Mouse (Mus musculus): ENCODE measurements at regions not wholly inside any gene's neighbourhood (a gene's known extent, or its start where the extent isn't known, plus 50 kb on each side); places are given as distances from the start of the nearest gene placed in this dataset.

- DNase-seq (ENCODE audit: low spot score in 2 of 2), result peak in 1 of 2 experiments; percentile 2
These were observed 73.1 kb downstream of the Rps15a start for GRCm38 (mm10) chr7:118042914-118043313.

GRCm38 (mm10) chr7:118039862-118040261 lies 76.1 kb downstream of the Rps15a start:
- DNase-seq (ENCODE audit: low spot score in 2 of 2), result no peak

- no peak for DNase-seq (ENCODE audit: low spot score in 2 of 2)
These were observed 78.9 kb downstream of the Rps15a start for GRCm38 (mm10) chr7:118037062-118037461.

GRCm38 (mm10) chr7:118026106-118026526 lies 89.9 kb downstream of the Rps15a start:
- peak in 1 of 2 experiments; percentile 6 for DNase-seq (ENCODE audit: low spot score in 2 of 2)

- no peak for DNase-seq (ENCODE audit: low spot score in 2 of 2)
These were observed 111.4 kb downstream of the Rps15a start for GRCm38 (mm10) chr7:118004620-118005019.

- no peak for DNase-seq (ENCODE audit: low spot score in 2 of 2)
These were observed 114.1 kb downstream of the Rps15a start for GRCm38 (mm10) chr7:118001881-118002280.

GRCm38 (mm10) chr7:118001121-118001520 lies 114.9 kb downstream of the Rps15a start:
- DNase-seq (ENCODE audit: low spot score in 2 of 2), result peak; percentile 2 to 30

GRCm38 (mm10) chr7:117982177-117982576 lies 133.8 kb downstream of the Rps15a start:
- no peak for DNase-seq (ENCODE audit: low spot score in 2 of 2)

- DNase-seq (ENCODE audit: low spot score in 2 of 2), result no peak
These were observed 144.8 kb downstream of the Rps15a start for GRCm38 (mm10) chr7:117971176-117971575.

- DNase-seq (ENCODE audit: low spot score in 2 of 2), result no peak
These were observed 172.6 kb downstream of the Rps15a start for GRCm38 (mm10) chr7:117943435-117943834.

- DNase-seq (ENCODE audit: low spot score in 2 of 2), result no peak
These were observed 176.4 kb downstream of the Rps15a start for GRCm38 (mm10) chr7:117939618-117940017.

- DNase-seq (ENCODE audit: low spot score in 2 of 2), result no peak
These were observed 181.1 kb downstream of the Rps15a start for GRCm38 (mm10) chr7:117934908-117935307.

GRCm38 (mm10) chr7:117931234-117931895 lies 184.6 kb downstream of the Rps15a start:
- no peak for DNase-seq (ENCODE audit: low spot score in 2 of 2)

- no peak for DNase-seq (ENCODE audit: low spot score in 2 of 2)
These were observed 185.6 kb downstream of the Rps15a start for GRCm38 (mm10) chr7:117930392-117930791.

GRCm38 (mm10) chr7:117926396-117926795 lies 189.6 kb downstream of the Rps15a start:
- DNase-seq (ENCODE audit: low spot score in 2 of 2), result no peak

- no peak for DNase-seq (ENCODE audit: low spot score in 2 of 2)
These were observed 193.7 kb downstream of the Rps15a start for GRCm38 (mm10) chr7:117922270-117922669.

GRCm38 (mm10) chr7:117918206-117918995 lies 197.6 kb downstream of the Rps15a start:
- no peak for DNase-seq (ENCODE audit: low spot score in 2 of 2)

GRCm38 (mm10) chr7:117916915-117917314 lies 199.1 kb downstream of the Rps15a start:
- DNase-seq (ENCODE audit: low spot score in 2 of 2), result no peak

GRCm38 (mm10) chr7:117912453-117912852 lies 203.5 kb downstream of the Rps15a start:
- no peak for DNase-seq (ENCODE audit: low spot score in 2 of 2)

GRCm38 (mm10) chr7:117911062-117911461 lies 204.9 kb downstream of the Rps15a start:
- DNase-seq (ENCODE audit: low spot score in 2 of 2), result no peak

GRCm38 (mm10) chr7:117896528-117896927 lies 219.5 kb downstream of the Rps15a start:
- no peak for DNase-seq (ENCODE audit: low spot score in 2 of 2)

GRCm38 (mm10) chr7:117887288-117887687 lies 228.7 kb downstream of the Rps15a start:
- no peak for DNase-seq (ENCODE audit: low spot score in 2 of 2)

GRCm38 (mm10) chr7:117882803-117883202 lies 233.2 kb downstream of the Rps15a start:
- peak; percentile 28 to 36 for DNase-seq (ENCODE audit: low spot score in 2 of 2)
